Mouse (Mus musculus) liver, embryonic 11.5 days (tissue): Measurements from ENCODE around the gene Prkch. TPM values are rescaled to one million over a fixed set of nuclear protein-coding genes. Genes with fewer than 3 reads are reported as not detected.

Source experiments
- ATAC-seq: fragments of 200-750 bp; cut with Nextera tagmentation; replicated peaks from 2 replicates; pipeline ENCODE4 v1.8.0; 2017; ENCODE audit warnings: moderate number of reproducible peaks, mild to moderate bottlenecking, moderate TSS enrichment, moderate library complexity; ENCODE audit not compliant: low FRiP score
- DNase-seq: peaks from one replicate; pipeline ENCODE4 v3.0.0-alpha.2; 2017; ENCODE audit warnings: low spot score
- H3K27ac ChIP-seq: fragments of 300-500 bp; sonication (generic); 2 replicates; pipeline ENCODE4 v1.5.1; 2014; ENCODE audit warnings: mild to moderate bottlenecking, low read depth, low read length, control low read depth
- H3K27me3 ChIP-seq: fragments of 300-500 bp; sonication (generic); replicated peaks from 2 replicates; pipeline ENCODE4 v1.6.1; 2014; ENCODE audit warnings: low read length, mixed read lengths; ENCODE audit not compliant: control insufficient read depth, insufficient read depth
- H3K36me3 ChIP-seq: fragments of 300-500 bp; sonication (generic); 2 replicates; pipeline ENCODE4 v1.6.1; 2014; ENCODE audit warnings: mild to moderate bottlenecking, low read length, moderate library complexity, mixed read lengths; ENCODE audit not compliant: control insufficient read depth, insufficient read depth
- H3K4me1 ChIP-seq: fragments of 300-500 bp; sonication (generic); replicated peaks from 2 replicates; pipeline ENCODE4 v1.6.1; 2014; ENCODE audit warnings: low read length, mixed read lengths; ENCODE audit not compliant: control insufficient read depth, insufficient read depth
- H3K4me2 ChIP-seq: fragments of 300-500 bp; sonication (generic); 2 replicates; pipeline ENCODE4 v1.6.1; 2014; ENCODE audit warnings: mild to moderate bottlenecking, control low read depth, moderate library complexity
- H3K4me3 ChIP-seq: fragments of 300-500 bp; sonication (generic); 2 replicates; pipeline ENCODE4 v1.5.1; 2014; ENCODE audit warnings: low read depth, low read length, control low read depth
- H3K9ac ChIP-seq: fragments of 300-500 bp; sonication (generic); 2 replicates; pipeline ENCODE4 v1.6.1; 2014; ENCODE audit warnings: low read depth, low read length, control low read depth
- H3K9me3 ChIP-seq: fragments of 300-500 bp; sonication (generic); 2 replicates; pipeline ENCODE4 v1.6.1; 2016; ENCODE audit warnings: low read length, inconsistent platforms, mixed read lengths; ENCODE audit not compliant: control insufficient read depth
- WGBS: fragments of 180-500 bp; shearing (Covaris S2); extraction: QIAGEN DNeasy Blood & Tissue Kit; methylation state at CpG from one replicate; pipeline ENCODE4 v1.1.7; 2014; 5-methylcytosine and 5-hydroxymethylcytosine counted together
- polyA plus RNA-seq: library from polyadenylated mRNA; unstranded; fragments of >200 nt; fragmentation: Nextera tagmentation; extraction: Ambion mirVana; gene quantifications from 2 replicates; pipeline ENCODE4 v1.2.1, GENCODE M21; 2014

Gene Prkch
- polyA plus RNA-seq, 1 experiment from 2014 or later: 6.4 TPM

- DNase-seq (no peak), ATAC-seq (no peak)
- Histone ChIP-seq H3K9me3 (no peaks in the 10 kb centered on the region), H3K4me1 (no peaks in the 10 kb centered on the region), H3K4me2 (peak overlapping the region; percentile 68), H3K4me3 (peak overlapping the region; percentile 31), H3K27ac (no peak overlapping the region), H3K9ac (no peak overlapping the region), H3K27me3 (no peaks in the 10 kb centered on the region), H3K36me3 (no peaks in the 10 kb centered on the region)
- WGBS: 20% methylated on average over 21 of the region's 21 CpGs
Observed at GRCm38 (mm10) chr12:73564795-73565619, 19.6 kb upstream of the Prkch start.

- H3K4me3 ChIP-seq: no peak overlapping the region
- 63% methylated on average over 11 of the region's 11 CpGs for whole genome bisulfite sequencing
- no peak overlapping the region for H3K9ac ChIP-seq
Observed at GRCm38 (mm10) chr12:73565620-73565969, 19.0 kb upstream of the Prkch start.

DNA sequence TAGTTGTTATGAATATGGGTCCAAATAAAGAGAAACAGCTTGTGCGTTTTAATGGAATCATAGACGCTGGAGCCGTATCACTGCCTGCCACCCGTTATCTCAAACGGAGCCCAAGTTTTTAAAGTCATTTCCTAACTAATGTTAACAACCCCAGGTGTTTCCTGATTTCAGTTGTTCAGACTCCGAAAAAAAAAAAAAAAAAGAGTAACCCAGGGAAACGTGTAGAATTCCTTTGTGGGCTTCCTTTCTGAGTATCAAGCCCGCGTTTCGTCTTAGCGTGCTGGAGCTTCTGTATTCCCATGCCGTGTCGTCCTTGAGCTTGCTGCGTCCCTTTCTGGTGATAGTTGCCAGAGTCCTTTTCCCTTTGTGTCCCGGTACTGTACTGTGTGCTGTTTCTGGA is 10.0 kb upstream of the Prkch start:
- H3K36me3 ChIP-seq: no peaks in the 10 kb centered on the region
- ATAC-seq (no peak), DNase-seq (no peak)
- H3K4me1 ChIP-seq: peaks cover 3% of the 10 kb centered on the region; the same call in 1 of the 2 replicates
- peak overlapping the region; percentile 45 for H3K4me2 ChIP-seq
- no peak overlapping the region for H3K27ac ChIP-seq
- WGBS: 47% methylated on average over 15 of the region's 15 CpGs
- no peaks in the 10 kb centered on the region for H3K9me3 ChIP-seq
- no peak overlapping the region for H3K9ac ChIP-seq
- H3K4me3 ChIP-seq: no peak overlapping the region
- no peaks in the 10 kb centered on the region for H3K27me3 ChIP-seq

More at GRCm38 (mm10) chr12:73565620-73565969, 19.0 kb upstream of the Prkch start:
- Histone ChIP-seq H3K9me3 (no peaks in the 10 kb centered on the region), H3K36me3 (no peaks in the 10 kb centered on the region), H3K27ac (no peak overlapping the region), H3K4me1 (no peaks in the 10 kb centered on the region), H3K27me3 (no peaks in the 10 kb centered on the region), H3K4me2 (peak overlapping the region; percentile 68)
- DNase-seq (no peak), ATAC-seq (no peak)

- Histone ChIP-seq H3K9ac (no peak overlapping the region), H3K9me3 (no peaks in the 10 kb centered on the region), H3K27me3 (no peaks in the 10 kb centered on the region; the same call in 1 of the 2 replicates), H3K4me1 (peaks cover 3% of the 10 kb centered on the region; the same call in 1 of the 2 replicates), H3K36me3 (no peaks in the 10 kb centered on the region), H3K27ac (no peak overlapping the region), H3K4me2 (no peak overlapping the region), H3K4me3 (no peak overlapping the region)
- ATAC-seq (no peak), DNase-seq (no peak)
- WGBS: 59% methylated on average over 6 of the region's 6 CpGs
Observed at GRCm38 (mm10) chr12:73578141-73578540, 6.5 kb upstream of the Prkch start.

- ATAC-seq (no peak), DNase-seq (no peak)
- Histone ChIP-seq H3K4me1 (no peaks in the 10 kb centered on the region; the same call in 1 of the 2 replicates), H3K36me3 (no peaks in the 10 kb centered on the region), H3K4me3 (no peak overlapping the region), H3K27ac (no peak overlapping the region), H3K9ac (no peak overlapping the region), H3K9me3 (no peaks in the 10 kb centered on the region), H3K27me3 (peaks cover 17% of the 10 kb centered on the region), H3K4me2 (no peak overlapping the region)
- 73% methylated on average over 7 of the region's 7 CpGs for WGBS
Observed at GRCm38 (mm10) chr12:73580811-73581210, 3.8 kb upstream of the Prkch start.

GRCm38 (mm10) chr12:73583318-73583717 is 1.3 kb upstream of the Prkch start:
- H3K4me3 ChIP-seq: no peak overlapping the region
- no peak overlapping the region for H3K4me2 ChIP-seq
- 56% methylated on average over 9 of the region's 9 CpGs for WGBS
- no peak overlapping the region for H3K9ac ChIP-seq
- DNase-seq (no peak), ATAC-seq (no peak)
- H3K36me3 ChIP-seq: no peaks in the 10 kb centered on the region
- H3K9me3 ChIP-seq: no peaks in the 10 kb centered on the region
- H3K4me1 ChIP-seq: no peaks in the 10 kb centered on the region; the same call in 1 of the 2 replicates
- no peak overlapping the region for H3K27ac ChIP-seq
- peaks cover 26% of the 10 kb centered on the region for H3K27me3 ChIP-seq

DNA sequence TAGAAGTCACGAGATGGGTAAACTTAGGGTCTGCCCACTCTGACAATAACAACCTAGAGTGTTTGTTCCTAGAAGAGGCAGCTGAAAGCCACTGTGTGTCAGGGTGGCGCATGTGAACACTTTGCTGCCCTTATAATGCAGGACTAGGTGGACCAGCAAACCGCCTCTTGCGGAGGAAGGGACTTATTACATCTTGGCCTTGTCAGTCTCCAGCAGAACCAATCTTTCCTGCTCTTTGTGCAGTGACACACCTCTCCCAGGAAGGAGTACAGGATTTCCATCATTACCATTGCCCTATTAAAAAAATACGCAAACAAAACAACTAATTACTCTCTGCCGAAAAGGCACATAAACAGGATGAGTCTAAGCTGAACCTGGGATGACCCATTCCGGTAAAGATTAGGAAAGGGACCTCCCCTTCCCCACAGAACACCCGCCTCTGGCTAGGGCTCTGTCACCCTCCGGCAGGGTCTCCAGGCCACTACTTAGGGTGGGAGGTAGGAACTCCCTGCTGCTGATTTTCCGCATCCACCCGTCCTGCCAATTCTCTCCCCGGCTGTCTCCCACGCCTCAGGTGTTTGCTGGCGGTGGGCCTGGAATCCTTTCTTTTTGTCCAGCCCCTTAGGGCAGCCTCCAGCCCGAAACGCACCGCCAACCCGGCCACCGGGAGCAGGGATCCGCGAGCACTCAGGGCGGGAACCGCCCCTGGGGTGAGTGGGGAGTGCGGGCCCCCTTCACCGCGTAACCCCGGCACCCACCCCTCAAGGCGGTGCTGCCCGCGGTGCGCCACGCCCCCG is 585 bp upstream of the Prkch start:
- peak overlapping the region; percentile 52 for H3K9ac ChIP-seq
- H3K36me3 ChIP-seq: no peaks in the 10 kb centered on the region
- peak overlapping the region; percentile 65 for H3K4me3 ChIP-seq
- peak; percentile 74 for ATAC-seq
- WGBS: 5% methylated on average over 33 of the region's 33 CpGs
- peaks cover 26% of the 10 kb centered on the region for H3K27me3 ChIP-seq
- peak overlapping the region; percentile 19; the same call in 1 of the 2 replicates for H3K27ac ChIP-seq
- peak overlapping the region; percentile 82 for H3K4me2 ChIP-seq
- no peak for DNase-seq
- no peaks in the 10 kb centered on the region; the same call in 1 of the 2 replicates for H3K4me1 ChIP-seq
- H3K9me3 ChIP-seq: no peaks in the 10 kb centered on the region

GRCm38 (mm10) chr12:73585241-73585801 is 725 bp downstream of the Prkch start:
- under 1% methylated on average over 33 of the region's 33 CpGs for WGBS
- H3K4me2 ChIP-seq: peak overlapping the region; percentile 82
- no peaks in the 10 kb centered on the region for H3K9me3 ChIP-seq
- H3K4me3 ChIP-seq: peak overlapping the region; percentile 65
- DNase-seq (no peak), ATAC-seq (no peak)
- H3K36me3 ChIP-seq: no peaks in the 10 kb centered on the region
- peak overlapping the region; percentile 64 for H3K9ac ChIP-seq
- no peaks in the 10 kb centered on the region; the same call in 1 of the 2 replicates for H3K4me1 ChIP-seq
- H3K27ac ChIP-seq: peak overlapping the region; percentile 16; the same call in 1 of the 2 replicates
- H3K27me3 ChIP-seq: peaks cover 26% of the 10 kb centered on the region
